Mouse (Mus musculus): ENCODE data around the gene Gm14214.

GRCm38 (mm10) chr2:154748383-154748782 lies 21.4 kb downstream of the Gm14214 start:
- TF ChIP-seq CTCF (IDR thresholded peaks at IDR 0.05; ENCODE audit: low read depth) (peak; percentile 38), EP300 (optimal IDR thresholded peaks at IDR 0.05) (no peak)

Data from stomach, postnatal 0 days (tissue).